Mouse (Mus musculus) heart, postnatal 0 days (tissue): ENCODE measurements at regions not wholly inside any gene's neighbourhood (a gene's known extent, or its start where the extent isn't known, plus 50 kb on each side); places are given as distances from the start of the nearest gene placed in this dataset.

Experiments used
- ATAC-seq: fragments of 200-750 bp; cut with Nextera tagmentation; 2 replicates; pipeline ENCODE4 v1.8.0; 2017; ENCODE audit warnings: low read depth, moderate number of reproducible peaks, moderate library complexity; ENCODE audit not compliant: insufficient read depth
- DNase-seq: peaks from one replicate; pipeline ENCODE4 v3.0.0-alpha.2; 2016; ENCODE audit warnings: low spot score
- H3K27ac ChIP-seq: fragments of 300-500 bp; sonication (generic); 2 replicates; pipeline ENCODE4 v1.5.1; 2014; ENCODE audit warnings: low read depth, mild to moderate bottlenecking
- H3K27me3 ChIP-seq: fragments of 300-500 bp; sonication (generic); 2 replicates; pipeline ENCODE4 v1.6.1; 2014; ENCODE audit warnings: low read length, mixed read lengths; ENCODE audit not compliant: control insufficient read depth, insufficient read depth
- H3K36me3 ChIP-seq: fragments of 300-500 bp; sonication (generic); replicated peaks from 2 replicates; pipeline ENCODE4 v1.6.1; 2014; ENCODE audit warnings: low read length, mixed read lengths; ENCODE audit not compliant: control insufficient read depth, insufficient read depth
- H3K4me1 ChIP-seq: fragments of 300-500 bp; sonication (generic); 2 replicates; pipeline ENCODE4 v1.6.1; 2014; ENCODE audit warnings: antibody characterized with exemption; ENCODE audit not compliant: control insufficient read depth, insufficient read depth
- H3K4me2 ChIP-seq: fragments of 300-500 bp; sonication (generic); 2 replicates; pipeline ENCODE4 v1.6.1; 2014; ENCODE audit warnings: low read depth, mild to moderate bottlenecking, low read length, moderate library complexity
- H3K4me3 ChIP-seq: fragments of 300-500 bp; sonication (generic); 2 replicates; pipeline ENCODE4 v1.5.1; 2014; ENCODE audit warnings: low read depth, low read length
- H3K9ac ChIP-seq: fragments of 300-500 bp; sonication (generic); replicated peaks from 2 replicates; pipeline ENCODE4 v1.6.1; 2014; ENCODE audit warnings: low read depth, low read length, mixed read lengths
- H3K9me3 ChIP-seq: fragments of 300-500 bp; sonication (generic); replicated peaks from 2 replicates; pipeline ENCODE4 v1.6.1; 2016; ENCODE audit warnings: low read length; ENCODE audit not compliant: control insufficient read depth
- CTCF ChIP-seq: IDR thresholded peaks from 2 replicates; pipeline ENCODE4 v1.5.1; 2016; ENCODE audit warnings: antibody characterized with exemption, control low read depth, low read depth
- EP300 ChIP-seq: IDR thresholded peaks from 2 replicates; pipeline ENCODE4 v1.6.1; 2016; ENCODE audit warnings: antibody characterized with exemption, low read depth
- WGBS: fragments of 180-500 bp; shearing (Covaris S2); extraction: QIAGEN DNeasy Blood & Tissue Kit; methylation state at CpG from one replicate; pipeline ENCODE4 v1.1.7; 2014; 5-methylcytosine and 5-hydroxymethylcytosine counted together

GRCm38 (mm10) chrX:58174326-58174725 lies 151.8 kb downstream of the Zic3 start:
- Histone ChIP-seq H3K9me3 (no peaks in the 10 kb centered on the region), H3K4me3 (no peak overlapping the region), H3K4me2 (no peak overlapping the region), H3K4me1 (no peaks in the 10 kb centered on the region), H3K36me3 (no peaks in the 10 kb centered on the region), H3K27ac (no peak overlapping the region), H3K9ac (no peak overlapping the region), H3K27me3 (no peaks in the 10 kb centered on the region)
- TF ChIP-seq EP300 (no peak), CTCF (no peak)
- 61% methylated on average over 1 of the region's 1 CpGs for WGBS
- DNase-seq (no peak), ATAC-seq (no peak)
